Mouse (Mus musculus) urinary bladder, adult 2 months (tissue): Measurements from ENCODE around the gene Ghr. TPM values are rescaled to one million over a fixed set of nuclear protein-coding genes. Genes with fewer than 3 reads are reported as not detected.

Source experiments
- DNase-seq: peaks from one replicate; pipeline ENCODE4 v3.0.0; 2022; ENCODE audit warnings: low spot score
- polyA plus RNA-seq: library from polyadenylated mRNA; depleted of rRNA; stranded (reverse); fragments of >200 nt; gene quantifications from 2 replicates; pipeline ENCODE4 v1.2.3, GENCODE M21; 2012

The Ghr gene
- polyA plus RNA-seq, 1 experiment: 45.6 TPM

GRCm38 (mm10) chr15:3536309-3536900 is 46.9 kb downstream of the Ghr start:
- no peak for DNase-seq

- no peak for DNase-seq
These were observed 69.3 kb downstream of the Ghr start for GRCm38 (mm10) chr15:3514027-3514426.

- no peak for DNase-seq
These were observed 70.9 kb downstream of the Ghr start for GRCm38 (mm10) chr15:3512380-3512779.

- DNase-seq: no peak
These were observed 71.6 kb downstream of the Ghr start for GRCm38 (mm10) chr15:3511639-3512171.

GRCm38 (mm10) chr15:3509089-3509488 is 74.2 kb downstream of the Ghr start:
- DNase-seq: no peak

- no peak for DNase-seq
These were observed 76.0 kb downstream of the Ghr start for GRCm38 (mm10) chr15:3507329-3507728.

- DNase-seq: no peak
These were observed 78.6 kb downstream of the Ghr start for GRCm38 (mm10) chr15:3504700-3505099.

- DNase-seq: no peak
These were observed 81.6 kb downstream of the Ghr start for GRCm38 (mm10) chr15:3501683-3502082.

- no peak for DNase-seq
These were observed 84.3 kb downstream of the Ghr start for GRCm38 (mm10) chr15:3499020-3499419.

GRCm38 (mm10) chr15:3497946-3498580 is 85.2 kb downstream of the Ghr start:
- DNase-seq: no peak

GRCm38 (mm10) chr15:3490868-3491267 is 92.4 kb downstream of the Ghr start:
- no peak for DNase-seq

GRCm38 (mm10) chr15:3490011-3490410 is 93.3 kb downstream of the Ghr start:
- no peak for DNase-seq

GRCm38 (mm10) chr15:3489180-3489579 is 94.1 kb downstream of the Ghr start:
- no peak for DNase-seq

GRCm38 (mm10) chr15:3488601-3489000 is 94.7 kb downstream of the Ghr start:
- no peak for DNase-seq

GRCm38 (mm10) chr15:3486691-3487090 is 96.6 kb downstream of the Ghr start:
- no peak for DNase-seq

GRCm38 (mm10) chr15:3485367-3485766 is 97.9 kb downstream of the Ghr start:
- no peak for DNase-seq

GRCm38 (mm10) chr15:3483451-3483850 is 99.8 kb downstream of the Ghr start:
- no peak for DNase-seq

- no peak for DNase-seq
These were observed 114.1 kb downstream of the Ghr start for GRCm38 (mm10) chr15:3469230-3469629.

- no peak for DNase-seq
These were observed 116.7 kb downstream of the Ghr start for GRCm38 (mm10) chr15:3466608-3467007.

GRCm38 (mm10) chr15:3464754-3465153 is 118.5 kb downstream of the Ghr start:
- DNase-seq: no peak

- no peak for DNase-seq
These were observed 126.7 kb downstream of the Ghr start for GRCm38 (mm10) chr15:3456543-3456942.

GRCm38 (mm10) chr15:3455572-3455971 is 127.7 kb downstream of the Ghr start:
- no peak for DNase-seq

GRCm38 (mm10) chr15:3452080-3452752 is 131.1 kb downstream of the Ghr start:
- no peak for DNase-seq
